Mouse (Mus musculus): ENCODE data around the gene Cers5.
"Not testable (repeated sequence)": the region's sequence is repeated elsewhere in the genome, so short reads cannot be mapped to it uniquely, and the experiment has no call there.

Cers5 gene

GRCm38 (mm10) chr15:99772881-99772924 lies at the start of gene Cers5:
Gene Cers5, minus strand, starts transcription at chr15:99772885.
- not testable (repeated sequence) for DNase-seq (ENCODE audit: inconsistent ontology term)

GRCm38 (mm10) chr15:99819621-99820279 lies 47.1 kb upstream of the Cers5 start:
- peak; percentile 25 for DNase-seq (ENCODE audit: inconsistent ontology term)

GRCm38 (mm10) chr15:99819109-99819440 lies 46.4 kb upstream of the Cers5 start:
- no peak for DNase-seq (ENCODE audit: inconsistent ontology term)

GRCm38 (mm10) chr15:99818321-99819108 lies 45.8 kb upstream of the Cers5 start:
- DNase-seq (ENCODE audit: inconsistent ontology term): peak; percentile 42

GRCm38 (mm10) chr15:99817343-99818235 lies 44.9 kb upstream of the Cers5 start:
- DNase-seq (ENCODE audit: inconsistent ontology term): peak; percentile 7

GRCm38 (mm10) chr15:99815999-99816398 lies 43.3 kb upstream of the Cers5 start:
- DNase-seq (ENCODE audit: inconsistent ontology term): no peak

GRCm38 (mm10) chr15:99814554-99815260 lies 42.0 kb upstream of the Cers5 start:
- DNase-seq (ENCODE audit: inconsistent ontology term): no peak

- no peak for DNase-seq (ENCODE audit: inconsistent ontology term)
Observed at GRCm38 (mm10) chr15:99813639-99814038, 41.0 kb upstream of the Cers5 start.

- no peak for DNase-seq (ENCODE audit: inconsistent ontology term)
Observed at GRCm38 (mm10) chr15:99812097-99812496, 39.4 kb upstream of the Cers5 start.

- DNase-seq (ENCODE audit: inconsistent ontology term): peak; percentile 74
Observed at GRCm38 (mm10) chr15:99807776-99808735, 35.4 kb upstream of the Cers5 start.

GRCm38 (mm10) chr15:99806171-99806570 lies 33.5 kb upstream of the Cers5 start:
- peak; percentile 86 for DNase-seq (ENCODE audit: inconsistent ontology term)

GRCm38 (mm10) chr15:99805673-99806072 lies 33.0 kb upstream of the Cers5 start:
- no peak for DNase-seq (ENCODE audit: inconsistent ontology term)

- DNase-seq (ENCODE audit: inconsistent ontology term): peak; percentile 41
Observed at GRCm38 (mm10) chr15:99803186-99803644, 30.5 kb upstream of the Cers5 start.

GRCm38 (mm10) chr15:99801885-99802572 lies 29.3 kb upstream of the Cers5 start:
- peak; percentile 81 for DNase-seq (ENCODE audit: inconsistent ontology term)

GRCm38 (mm10) chr15:99799706-99800105 lies 27.0 kb upstream of the Cers5 start:
- no peak for DNase-seq (ENCODE audit: inconsistent ontology term)

GRCm38 (mm10) chr15:99797898-99798297 lies 25.2 kb upstream of the Cers5 start:
- no peak for DNase-seq (ENCODE audit: inconsistent ontology term)

GRCm38 (mm10) chr15:99796735-99797134 lies 24.1 kb upstream of the Cers5 start:
- no peak for DNase-seq (ENCODE audit: inconsistent ontology term)

GRCm38 (mm10) chr15:99796066-99796465 lies 23.4 kb upstream of the Cers5 start:
- no peak for DNase-seq (ENCODE audit: inconsistent ontology term)

GRCm38 (mm10) chr15:99792221-99792815 lies 19.6 kb upstream of the Cers5 start:
- DNase-seq (ENCODE audit: inconsistent ontology term): no peak

GRCm38 (mm10) chr15:99791003-99791402 lies 18.3 kb upstream of the Cers5 start:
- DNase-seq (ENCODE audit: inconsistent ontology term): no peak
